Mouse (Mus musculus) left cerebral cortex, postnatal 14 days (tissue): Measurements from ENCODE around the gene Rnaseh2b. TPM values are rescaled to one million over a fixed set of nuclear protein-coding genes. Genes with fewer than 3 reads are reported as not detected.

Experiments
- DNase-seq, 2 experiments: peaks; one replicate each; pipeline ENCODE4 v3.0.0; 2021 to 2022; ENCODE audit warnings: low spot score in 2 of 2, mixed read lengths in 1 of 2
- intact Hi-C: fragments of 180-260 bp; cut with DNase I; formaldehyde crosslinking; loops from one replicate; pipeline ENCODE4 v1.15.1; 2025
- total RNA-seq, 2 experiments: library from RNA; stranded (reverse); gene quantifications; 2 replicates each; pipeline ENCODE4 v1.2.3; 2021

The Rnaseh2b gene
- total RNA-seq, 2 experiments from 2014 or later: 13.8 to 18.0 TPM

DNA sequence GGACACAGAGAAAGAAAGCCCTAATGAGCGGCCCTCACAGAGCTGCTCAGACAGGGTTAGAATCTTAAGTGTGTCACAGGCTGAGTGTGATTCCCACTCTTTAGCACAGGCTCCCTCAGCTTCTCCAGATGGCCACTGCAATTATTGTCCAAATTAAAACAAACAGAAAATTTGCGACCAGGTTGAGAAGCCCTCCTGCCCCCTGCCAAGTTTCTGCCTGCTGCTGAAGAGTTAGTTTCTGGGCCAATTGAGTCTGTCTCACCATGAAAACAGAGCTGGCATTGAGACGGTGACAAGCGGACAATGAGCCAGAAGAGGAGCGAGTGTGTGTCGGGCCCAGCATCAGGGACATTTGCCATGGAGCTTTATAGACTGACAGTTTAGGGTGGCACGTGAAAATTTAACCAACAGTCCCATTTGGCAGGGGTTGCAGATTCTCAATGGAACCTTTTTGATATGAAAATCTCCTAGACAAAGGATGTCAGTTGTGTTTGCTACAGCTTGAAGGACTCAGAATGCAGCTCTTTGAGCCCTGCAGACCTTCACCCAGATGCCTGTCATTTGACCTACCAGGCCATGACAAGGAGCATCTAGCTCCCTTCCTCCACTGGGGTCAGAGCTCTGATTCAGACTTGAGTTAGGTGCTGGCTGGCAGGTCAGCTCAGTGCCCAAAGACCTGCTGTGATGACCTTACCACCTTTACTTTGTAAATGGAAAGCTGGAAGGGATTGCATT, 123.8 kb downstream of the Rnaseh2b start:
- intact Hi-C loops: no loop called here
- peak; percentile 38 to 42 for DNase-seq

DNA sequence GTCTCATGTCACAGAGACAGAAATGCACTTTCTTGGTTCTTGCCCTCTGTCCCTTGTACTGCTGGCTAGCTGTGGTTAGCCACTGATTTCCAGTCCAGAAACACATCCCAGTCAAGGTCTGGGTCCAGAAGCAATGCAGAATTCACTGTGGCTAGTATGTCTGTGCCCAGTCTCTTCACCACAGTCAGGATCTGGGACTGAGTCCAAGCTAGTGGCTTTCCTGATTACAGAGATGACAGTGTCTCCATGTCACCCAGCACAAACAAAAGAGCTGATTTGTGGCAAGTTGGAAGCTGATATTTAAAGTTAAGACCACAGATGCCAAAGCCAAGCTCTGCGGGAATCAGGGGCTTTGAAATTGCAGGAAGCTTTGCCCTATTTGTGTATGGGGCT, 124.3 kb downstream of the Rnaseh2b start:
- peak; percentile 54 to 67 for DNase-seq
- intact Hi-C loops: no loop called here

DNA sequence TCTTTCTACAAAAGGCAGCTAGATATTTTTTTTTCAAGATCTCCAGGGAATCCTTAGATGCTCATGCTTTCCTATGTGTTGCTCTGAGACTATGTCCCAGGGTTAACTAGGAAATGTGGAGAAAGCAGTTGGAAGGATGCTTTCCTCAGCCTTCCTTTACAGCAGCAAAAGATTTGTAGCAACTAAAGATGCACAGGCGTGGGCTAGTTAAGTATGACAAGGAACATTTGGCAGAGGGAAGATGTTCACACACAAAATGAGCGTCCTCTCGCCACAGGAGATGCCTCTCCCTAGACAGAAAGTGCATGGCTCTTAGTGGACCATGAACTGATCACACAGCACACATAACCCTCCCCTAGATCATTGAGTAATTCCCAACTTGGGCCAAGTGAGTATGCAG, 125.1 kb downstream of the Rnaseh2b start:
- peak; percentile 15 to 57 for DNase-seq
- intact Hi-C loops: no loop called here

DNA sequence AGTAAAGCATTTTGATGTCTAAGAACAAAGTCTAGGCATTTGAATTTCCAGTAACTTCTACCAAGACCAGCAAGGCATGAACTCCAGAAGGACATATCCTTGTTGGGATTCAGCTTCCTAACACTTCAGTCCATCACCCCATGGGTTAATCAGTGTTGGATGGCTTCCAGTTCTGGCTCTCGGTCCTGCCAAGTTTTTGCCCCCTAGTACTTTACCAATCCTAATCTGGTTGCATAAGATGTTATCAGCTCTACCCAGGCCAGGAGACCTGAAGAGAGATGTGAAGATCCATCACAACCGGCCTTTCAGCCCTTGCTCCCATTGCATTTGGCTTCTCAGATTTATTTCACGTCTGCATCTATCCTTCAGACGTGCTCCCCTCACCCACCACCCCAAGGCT, 129.9 kb downstream of the Rnaseh2b start:
- no peak for DNase-seq
- intact Hi-C loops: no loop called here

Other genes starting within 250 kb of the Rnaseh2b start
- 10 to 100 TPM in 1 of 2 experiments, 1 to 10 TPM in 1; 9.7 to 10.1 TPM for gene Dleu7, start 458 bp downstream of the Rnaseh2b start, total RNA-seq
- gene Gucy1b2, start 163.7 kb downstream of the Rnaseh2b start, total RNA-seq: under 1 TPM; 0.18 to 0.27 TPM